Mouse (Mus musculus) stomach, embryonic 15.5 days (tissue): ENCODE data around the gene Pdzd8. TPM values are rescaled to one million over a fixed set of nuclear protein-coding genes. Genes with fewer than 3 reads are reported as not detected.

Experiments
- ATAC-seq: fragments of 200-750 bp; cut with Nextera tagmentation; 2 replicates; pipeline ENCODE4 v1.8.0; 2017; ENCODE audit warnings: low read depth, moderate number of reproducible peaks, moderate TSS enrichment; ENCODE audit not compliant: insufficient read depth, low FRiP score
- H3K27ac ChIP-seq: fragments of 300-500 bp; sonication (generic); 2 replicates; pipeline ENCODE4 v1.5.1; 2015; ENCODE audit warnings: mild to moderate bottlenecking, inconsistent platforms
- H3K27me3 ChIP-seq: fragments of 300-500 bp; sonication (generic); replicated peaks from 2 replicates; pipeline ENCODE4 v1.6.1; 2015; ENCODE audit warnings: inconsistent platforms
- H3K36me3 ChIP-seq: fragments of 300-500 bp; sonication (generic); 2 replicates; pipeline ENCODE4 v1.6.1; 2015; ENCODE audit warnings: inconsistent platforms
- H3K4me1 ChIP-seq: fragments of 300-500 bp; sonication (generic); 2 replicates; pipeline ENCODE4 v1.6.1; 2015; ENCODE audit warnings: inconsistent platforms
- H3K4me2 ChIP-seq: fragments of 300-500 bp; sonication (generic); 2 replicates; pipeline ENCODE4 v1.6.1; 2015; ENCODE audit warnings: mild to moderate bottlenecking, inconsistent platforms
- H3K4me3 ChIP-seq: fragments of 300-500 bp; sonication (generic); replicated peaks from 2 replicates; pipeline ENCODE4 v1.5.1; 2015; ENCODE audit warnings: inconsistent platforms
- H3K9ac ChIP-seq: fragments of 300-500 bp; sonication (generic); 2 replicates; pipeline ENCODE4 v1.6.1; 2015; ENCODE audit warnings: inconsistent platforms
- H3K9me3 ChIP-seq: fragments of 300-500 bp; sonication (generic); 2 replicates; pipeline ENCODE4 v1.6.1; 2016; ENCODE audit warnings: inconsistent platforms
- WGBS: fragments of 180-500 bp; shearing (Covaris S2); methylation state at CpG from one replicate; pipeline ENCODE4 v1.1.7; 2015; 5-methylcytosine and 5-hydroxymethylcytosine counted together
- polyA plus RNA-seq: library from polyadenylated mRNA; unstranded; fragments of >200 nt; fragmentation: Nextera tagmentation; extraction: Ambion mirVana; gene quantifications from 2 replicates; pipeline ENCODE4 v1.2.1, GENCODE M21; 2015

Gene Pdzd8
- polyA plus RNA-seq: 10.6 and 11.6 TPM in 2 replicates

DNA sequence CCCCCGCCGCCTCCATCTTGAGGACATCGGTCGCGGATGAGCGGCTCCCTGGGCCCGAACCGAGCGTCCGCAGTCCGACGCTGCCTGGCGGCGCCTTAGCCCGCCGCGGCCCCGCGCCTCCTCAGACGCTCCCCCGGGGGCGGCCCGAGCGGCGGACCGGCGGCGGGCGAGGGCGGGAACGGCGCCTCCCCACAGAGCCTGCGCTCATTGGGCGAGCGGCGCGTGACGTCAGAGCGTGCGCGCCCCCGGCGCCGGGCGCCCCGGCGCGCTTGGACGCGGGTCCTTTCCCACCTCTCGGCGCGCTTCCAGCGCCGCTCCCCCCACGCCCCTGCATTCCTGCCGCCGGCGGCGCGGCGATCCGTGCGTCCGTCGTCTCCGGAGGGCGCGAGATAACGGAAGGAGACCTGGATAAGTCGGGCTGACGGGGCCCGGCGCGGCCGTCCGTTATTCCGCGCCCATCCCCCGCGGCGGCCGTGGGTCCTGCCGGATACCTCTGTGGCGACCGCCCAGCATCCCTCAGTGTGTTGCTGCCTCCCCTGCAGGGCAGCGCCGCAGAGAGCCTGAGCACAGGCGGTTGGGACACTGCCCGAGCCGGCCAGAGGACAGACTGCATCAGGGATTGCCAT lies at the start of gene Pdzd8:
TSS of gene Pdzd8 (minus strand) at position 123 of the 626 bp plus-strand sequence.
- Histone ChIP-seq H3K36me3 (no peaks in the 10 kb centered on the region), H3K4me1 (peaks cover 3% of the 10 kb centered on the region), H3K27me3 (no peaks in the 10 kb centered on the region), H3K9ac (peak within 1 kb of the TSS; percentile 78), H3K9me3 (no peaks in the 10 kb centered on the region), H3K27ac (peak within 1 kb of the TSS; percentile 92), H3K4me3 (peak within 1 kb of the TSS; percentile 79), H3K4me2 (peak within 1 kb of the TSS; percentile 86)
- ATAC-seq: peak; percentile 95
- WGBS: under 1% methylated on average over 79 of the region's 91 CpGs

DNA sequence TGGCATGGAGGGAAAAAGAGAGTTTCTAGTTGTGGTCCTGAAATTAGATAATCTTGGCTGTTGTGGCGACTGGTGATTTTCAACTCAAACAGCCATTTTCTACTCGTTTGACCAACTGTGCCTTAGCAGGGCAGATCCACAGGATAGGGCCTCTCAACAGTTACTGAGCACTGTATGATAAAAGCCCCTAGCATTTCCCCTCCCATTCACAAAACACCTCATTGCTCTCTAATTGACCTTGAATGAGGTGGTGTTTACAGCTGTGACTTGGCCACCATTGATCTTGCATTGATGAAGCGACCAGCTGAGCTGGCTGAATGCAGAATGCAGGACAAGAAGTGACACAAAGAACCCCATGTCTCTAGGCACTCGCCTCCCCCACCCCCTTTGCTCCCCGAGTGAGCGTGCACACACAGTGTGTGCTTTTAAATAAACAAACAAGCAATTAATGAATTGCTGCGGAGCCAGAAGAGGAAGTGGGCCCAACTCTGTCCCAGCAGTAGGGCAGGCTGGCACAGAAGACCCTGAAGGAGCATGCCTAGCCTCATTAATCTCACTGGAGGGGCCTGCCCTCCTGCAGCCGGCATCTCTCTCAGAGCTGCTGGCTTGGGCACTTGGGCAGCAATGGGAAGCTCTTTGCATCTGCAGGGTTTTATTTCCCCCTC lies 48.3 kb upstream of the Pdzd8 start:
- Histone ChIP-seq H3K4me2 (no peak overlapping the region), H3K4me3 (no peak overlapping the region), H3K4me1 (peaks cover 1% of the 10 kb centered on the region; the same call in 1 of the 2 replicates), H3K9me3 (no peaks in the 10 kb centered on the region), H3K27ac (no peak overlapping the region), H3K36me3 (no peaks in the 10 kb centered on the region), H3K9ac (no peak overlapping the region), H3K27me3 (no peaks in the 10 kb centered on the region)
- ATAC-seq: no peak
- WGBS: 39% methylated on average over 8 of the region's 8 CpGs

DNA sequence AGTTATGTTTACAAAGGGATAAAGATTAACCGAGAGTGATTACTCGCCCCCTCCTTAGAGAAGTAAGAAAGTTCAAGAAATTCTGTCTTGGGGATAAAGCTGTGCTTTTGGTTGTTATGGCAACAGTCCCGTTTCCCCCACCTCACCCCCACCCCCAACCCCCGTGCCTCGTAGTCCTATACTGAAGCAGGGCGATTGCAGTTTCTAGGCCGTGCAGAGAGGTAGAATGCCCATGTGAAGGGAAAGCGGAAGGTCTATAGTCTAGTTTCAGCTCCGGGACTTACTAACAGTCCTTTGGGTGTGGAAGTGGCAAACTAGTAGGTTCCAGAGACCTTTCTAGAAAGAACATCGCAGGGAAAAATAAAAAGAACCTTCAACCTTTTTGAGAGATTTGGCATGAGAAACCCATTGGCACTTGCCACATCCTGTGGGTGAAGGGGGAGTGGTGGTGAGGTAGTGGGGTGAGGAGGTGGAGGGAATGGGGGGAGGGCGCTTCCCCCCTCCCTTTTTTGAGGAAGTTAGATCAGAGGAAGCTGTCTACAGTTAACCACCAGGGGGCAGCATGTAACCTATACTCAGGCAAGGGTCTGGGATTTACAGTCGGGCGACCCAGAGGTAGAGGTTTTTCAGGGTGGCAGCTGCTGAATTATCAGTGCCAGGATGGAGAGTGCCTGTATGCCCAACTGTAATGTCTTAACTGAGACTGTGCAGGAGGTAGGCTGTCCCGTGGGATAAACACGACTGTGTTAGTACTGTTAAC lies 43.4 kb upstream of the Pdzd8 start:
- WGBS: 22% methylated on average over 15 of the region's 15 CpGs
- ATAC-seq: no peak

DNA sequence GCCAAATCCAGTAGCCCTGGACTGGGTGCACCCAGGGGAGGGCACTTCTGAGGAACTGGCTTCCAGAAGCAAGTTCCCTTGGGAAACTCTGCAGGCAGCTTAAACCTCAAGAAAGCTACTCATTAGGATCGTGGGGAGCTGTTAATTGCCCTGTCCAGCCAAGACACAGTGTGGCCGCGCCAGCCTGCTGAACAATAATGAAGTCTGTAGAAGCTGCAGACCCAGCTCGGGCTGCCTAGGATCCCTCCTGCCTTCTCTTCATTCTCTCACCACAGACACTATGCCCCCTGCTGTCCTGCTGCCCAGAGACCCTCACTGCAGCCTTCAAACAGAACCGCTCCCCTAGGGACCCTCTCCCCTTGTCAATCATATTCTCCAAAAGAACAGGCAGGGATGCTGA lies 42.8 kb upstream of the Pdzd8 start:
- H3K36me3 ChIP-seq: no peaks in the 10 kb centered on the region
- no peaks in the 10 kb centered on the region for H3K27me3 ChIP-seq
- no peak overlapping the region for H3K4me3 ChIP-seq
- no peaks in the 10 kb centered on the region for H3K9me3 ChIP-seq
- H3K4me2 ChIP-seq: peak overlapping the region; percentile 37; the same call in 1 of the 2 replicates
- 24% methylated on average over 5 of the region's 5 CpGs for WGBS
- ATAC-seq: no peak
- no peak overlapping the region for H3K27ac ChIP-seq
- H3K9ac ChIP-seq: no peak overlapping the region
- H3K4me1 ChIP-seq: peaks cover 6% of the 10 kb centered on the region; the same call in 1 of the 2 replicates

More for the DNA sequence above, 43.4 kb upstream of the Pdzd8 start:
- Histone ChIP-seq H3K9ac (no peak overlapping the region), H3K4me1 (peaks cover 6% of the 10 kb centered on the region; the same call in 1 of the 2 replicates), H3K4me3 (no peak overlapping the region), H3K9me3 (no peaks in the 10 kb centered on the region), H3K36me3 (no peaks in the 10 kb centered on the region), H3K4me2 (peak overlapping the region; percentile 37), H3K27me3 (no peaks in the 10 kb centered on the region), H3K27ac (no peak overlapping the region)

DNA sequence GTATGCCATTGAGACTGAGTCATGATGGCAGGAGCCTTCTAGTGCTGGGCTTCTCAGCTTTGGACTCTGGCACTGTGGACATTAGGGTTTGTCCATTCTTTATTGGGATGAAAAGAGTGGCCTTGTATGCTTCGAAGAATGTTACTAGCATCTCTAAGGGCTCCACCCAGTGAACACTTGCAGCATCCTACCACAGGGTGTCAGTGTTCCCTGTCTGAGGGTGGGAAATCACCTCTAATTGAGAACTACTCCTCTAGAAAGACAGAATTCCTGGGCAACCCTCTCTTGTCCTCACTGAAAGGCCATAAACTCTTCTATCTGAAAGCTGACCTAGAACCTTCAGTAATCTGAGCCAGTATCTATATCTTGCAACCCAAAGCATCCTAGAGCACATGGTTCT lies 41.6 kb upstream of the Pdzd8 start:
- 76% methylated on average over 1 of the region's 1 CpGs for WGBS
- no peaks in the 10 kb centered on the region for H3K36me3 ChIP-seq
- H3K4me1 ChIP-seq: peaks cover 6% of the 10 kb centered on the region; the same call in 1 of the 2 replicates
- no peaks in the 10 kb centered on the region for H3K9me3 ChIP-seq
- H3K9ac ChIP-seq: no peak overlapping the region
- ATAC-seq: no peak
- no peak overlapping the region for H3K27ac ChIP-seq
- no peak overlapping the region for H3K4me2 ChIP-seq
- H3K27me3 ChIP-seq: no peaks in the 10 kb centered on the region
- no peak overlapping the region for H3K4me3 ChIP-seq

DNA sequence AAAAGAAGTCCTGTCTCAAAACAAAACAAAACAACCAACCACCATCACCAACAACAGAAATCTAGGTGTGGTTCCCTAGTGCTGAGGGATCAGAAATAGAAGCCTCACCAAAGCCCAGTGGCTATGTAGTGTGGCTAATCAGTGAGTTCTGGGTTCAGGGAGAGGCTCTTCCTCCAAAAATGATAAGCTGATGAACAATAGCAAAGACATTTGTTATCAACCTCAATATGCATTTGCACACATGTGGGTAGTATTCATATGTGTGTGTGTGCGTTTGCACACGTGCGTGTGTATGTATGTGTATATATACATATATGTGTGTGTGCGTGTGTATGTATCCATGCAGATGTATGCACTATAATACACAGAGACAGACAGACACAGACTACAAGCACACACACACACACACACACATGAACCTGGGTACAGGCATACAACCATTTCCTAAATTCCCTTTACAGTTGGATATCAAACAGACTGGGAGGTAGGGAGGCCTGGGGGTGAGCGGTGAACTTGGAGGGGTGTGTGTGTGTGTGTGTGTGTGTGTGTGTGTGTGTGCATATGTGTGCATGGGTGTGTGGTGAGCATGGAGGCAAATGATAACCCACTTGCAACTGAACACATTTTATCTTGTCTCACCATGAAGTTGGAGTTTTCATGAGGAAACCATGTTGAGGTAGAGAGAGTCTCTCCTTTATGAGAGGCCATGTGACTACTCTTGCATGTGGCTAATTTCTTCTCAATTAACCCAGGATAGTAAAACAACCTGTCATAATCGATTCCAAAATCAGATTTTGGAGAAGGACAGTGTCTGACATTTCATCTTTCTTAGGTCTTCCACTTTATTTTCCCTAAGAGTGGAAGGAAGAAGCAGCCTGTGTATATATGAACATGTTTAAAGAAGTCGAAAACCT lies 39.3 kb upstream of the Pdzd8 start:
- Histone ChIP-seq H3K36me3 (no peaks in the 10 kb centered on the region), H3K27ac (no peak overlapping the region), H3K4me1 (peaks cover 6% of the 10 kb centered on the region; the same call in 1 of the 2 replicates), H3K4me3 (no peak overlapping the region), H3K4me2 (no peak overlapping the region), H3K9ac (no peak overlapping the region), H3K27me3 (no peaks in the 10 kb centered on the region), H3K9me3 (no peaks in the 10 kb centered on the region)
- WGBS: 88% methylated on average over 7 of the region's 7 CpGs
- no peak for ATAC-seq

DNA sequence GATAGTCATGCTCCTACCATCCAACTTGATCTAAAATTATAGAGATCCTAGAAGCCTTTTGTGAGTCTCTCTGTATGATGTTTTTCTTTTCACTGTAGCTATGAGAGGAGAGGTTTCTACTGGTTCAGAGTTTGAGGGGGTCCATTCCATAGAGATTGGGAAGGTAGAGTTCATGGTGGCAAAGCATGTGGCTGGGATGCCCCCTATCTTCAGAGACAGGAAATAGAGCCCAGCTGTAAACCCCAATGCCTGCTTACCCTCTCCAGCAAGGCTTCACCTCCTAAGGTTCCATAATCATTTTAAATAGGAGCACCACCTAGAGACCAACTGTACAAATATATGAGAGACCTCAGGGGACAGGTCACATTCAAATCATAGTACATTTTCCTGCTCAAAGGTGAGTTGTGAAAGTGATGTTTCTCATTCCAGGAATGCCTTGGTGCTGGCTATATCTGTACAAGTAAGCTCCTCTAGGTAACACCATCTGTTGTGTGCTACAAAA lies 36.9 kb upstream of the Pdzd8 start:
- Histone ChIP-seq H3K4me3 (no peak overlapping the region), H3K27me3 (no peaks in the 10 kb centered on the region), H3K36me3 (no peaks in the 10 kb centered on the region), H3K27ac (no peak overlapping the region), H3K9me3 (no peaks in the 10 kb centered on the region), H3K4me2 (no peak overlapping the region), H3K9ac (no peak overlapping the region), H3K4me1 (no peaks in the 10 kb centered on the region)
- no peak for ATAC-seq

DNA sequence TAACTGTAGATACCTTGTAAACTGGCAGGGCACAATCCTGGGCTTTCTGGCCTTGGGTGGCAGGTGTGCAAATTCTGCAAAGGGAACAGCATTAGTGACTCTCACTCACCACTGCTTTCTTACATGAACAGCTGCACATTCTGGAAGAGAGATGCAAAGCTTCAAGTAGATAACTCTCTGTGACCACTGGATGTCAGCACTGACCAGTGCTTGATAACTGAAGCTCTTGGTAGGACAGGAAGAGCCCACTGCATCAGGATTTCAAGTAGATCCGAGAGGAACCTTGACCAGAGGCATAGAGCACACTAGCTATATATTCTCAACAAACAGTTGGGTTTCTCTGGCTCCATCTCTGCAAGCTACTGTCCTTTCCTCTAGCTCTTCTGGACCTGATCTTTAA lies 34.4 kb upstream of the Pdzd8 start:
- ATAC-seq: no peak
- Histone ChIP-seq H3K4me1 (no peaks in the 10 kb centered on the region), H3K36me3 (no peaks in the 10 kb centered on the region), H3K4me3 (no peak overlapping the region), H3K9me3 (no peaks in the 10 kb centered on the region), H3K27ac (no peak overlapping the region), H3K9ac (no peak overlapping the region), H3K27me3 (no peaks in the 10 kb centered on the region), H3K4me2 (no peak overlapping the region)
- WGBS: 32% methylated on average over 1 of the region's 1 CpGs

DNA sequence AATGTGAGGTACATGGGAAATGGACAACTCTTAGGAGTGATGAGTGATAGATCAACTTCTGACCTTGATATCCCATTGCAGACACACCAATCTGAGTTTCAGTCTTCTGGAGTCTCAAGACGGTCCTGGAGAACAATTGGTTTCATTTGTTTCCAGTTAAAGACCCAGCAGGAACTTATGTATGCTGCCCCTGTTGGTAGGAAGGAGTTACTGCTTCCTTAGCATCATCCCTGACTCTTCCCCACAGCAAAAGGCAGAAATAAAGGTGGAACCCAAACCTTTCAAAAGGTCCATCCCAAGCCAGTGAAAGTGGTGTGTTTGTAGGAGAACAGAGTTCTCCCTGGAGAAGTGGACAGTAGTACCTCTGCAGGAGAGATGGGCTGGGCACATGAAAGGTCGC lies 30.9 kb upstream of the Pdzd8 start:
- H3K9me3 ChIP-seq: no peaks in the 10 kb centered on the region
- H3K27ac ChIP-seq: no peak overlapping the region
- H3K4me3 ChIP-seq: no peak overlapping the region
- H3K4me1 ChIP-seq: no peaks in the 10 kb centered on the region
- no peak for ATAC-seq
- no peak overlapping the region for H3K9ac ChIP-seq
- H3K4me2 ChIP-seq: no peak overlapping the region
- no peaks in the 10 kb centered on the region for H3K27me3 ChIP-seq
- 74% methylated on average over 2 of the region's 2 CpGs for WGBS
- no peaks in the 10 kb centered on the region for H3K36me3 ChIP-seq

DNA sequence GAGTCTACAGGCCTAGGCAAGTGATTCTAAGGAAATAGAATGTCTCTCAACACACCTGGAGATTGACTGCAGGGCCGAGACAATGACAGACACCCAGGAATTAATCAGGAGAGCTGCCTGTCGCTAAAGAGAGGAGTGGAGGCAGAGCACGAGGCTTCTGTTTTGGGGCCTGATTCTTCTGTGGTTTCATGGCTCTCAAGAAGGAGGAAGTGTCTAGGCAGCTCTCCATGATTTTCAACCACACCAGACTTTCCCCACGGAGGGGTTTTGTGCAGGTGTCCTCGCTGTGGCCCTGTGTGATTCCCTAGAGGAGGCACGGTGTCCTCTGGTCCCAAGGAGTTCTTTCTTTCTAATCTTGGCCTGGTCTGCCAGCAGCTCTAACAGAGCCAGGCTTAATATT lies 29.4 kb upstream of the Pdzd8 start:
- 74% methylated on average over 6 of the region's 6 CpGs for WGBS
- Histone ChIP-seq H3K27ac (no peak overlapping the region), H3K4me2 (no peak overlapping the region), H3K4me1 (no peaks in the 10 kb centered on the region), H3K9me3 (no peaks in the 10 kb centered on the region), H3K4me3 (no peak overlapping the region), H3K27me3 (no peaks in the 10 kb centered on the region), H3K9ac (no peak overlapping the region), H3K36me3 (no peaks in the 10 kb centered on the region)
- ATAC-seq: no peak

DNA sequence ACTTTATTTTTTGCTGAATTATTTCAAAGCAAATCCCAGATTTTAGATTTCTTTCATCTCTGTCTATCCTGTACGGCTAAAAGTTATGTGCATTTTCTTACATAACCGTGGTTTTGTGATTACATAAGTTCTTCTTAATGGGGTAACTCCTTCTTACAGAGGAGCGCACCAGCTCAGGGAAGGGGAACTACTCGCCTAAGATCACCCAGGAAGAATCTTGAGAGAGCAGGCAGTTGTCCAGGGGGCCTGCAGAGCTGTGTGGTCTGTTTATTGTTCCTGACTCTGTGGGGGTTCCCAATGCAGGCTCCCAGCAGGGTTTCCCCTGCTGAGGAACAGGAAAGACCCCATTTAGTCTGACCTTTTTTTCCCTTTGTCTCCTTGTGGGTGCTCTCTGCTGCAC lies 27.3 kb upstream of the Pdzd8 start:
- no peak for ATAC-seq
- no peaks in the 10 kb centered on the region for H3K36me3 ChIP-seq
- H3K4me2 ChIP-seq: no peak overlapping the region
- H3K27ac ChIP-seq: no peak overlapping the region
- H3K9ac ChIP-seq: no peak overlapping the region
- no peaks in the 10 kb centered on the region for H3K27me3 ChIP-seq
- H3K4me3 ChIP-seq: no peak overlapping the region
- WGBS: 60% methylated on average over 4 of the region's 4 CpGs
- no peaks in the 10 kb centered on the region for H3K4me1 ChIP-seq
- H3K9me3 ChIP-seq: no peaks in the 10 kb centered on the region
